Mouse (Mus musculus) adrenal gland, adult 2 months (tissue): ENCODE measurements around the gene Stard8. TPM values are rescaled to one million over a fixed set of nuclear protein-coding genes. Genes with fewer than 3 reads are reported as not detected.

Experiments used
- polyA plus RNA-seq: library from polyadenylated mRNA; depleted of rRNA; stranded (reverse); fragments of >200 nt; gene quantifications from 2 replicates; pipeline ENCODE4 v1.2.3, GENCODE M21; 2012; rRNA removed
- total RNA-seq, 2 experiments: library from RNA; stranded (reverse); gene quantifications; 2 replicates each; pipeline ENCODE4 v1.2.3; 2021

Stard8 gene
- total and polyA plus RNA-seq, 3 experiments: 35.7 to 74.1 (median 42.7) TPM

Other genes starting within 250 kb of the Stard8 start
- 10 to 100 TPM; 17.2 to 18.8 TPM for gene Ophn1, start 112.2 kb upstream of the Stard8 start, total RNA-seq
- 6.2 and 6.4 TPM in 2 replicates for gene Ophn1, start 112.2 kb upstream of the Stard8 start, polyA plus RNA-seq
- gene Yipf6, start 66.9 kb upstream of the Stard8 start, total RNA-seq: 10 to 100 TPM; 50.7 to 53.2 TPM
- 5.9 and 10.4 TPM in 2 replicates for gene Yipf6, start 66.9 kb upstream of the Stard8 start, polyA plus RNA-seq
- 10 to 100 TPM; 51.0 to 52.1 TPM for gene Efnb1, start 132.9 kb downstream of the Stard8 start, total RNA-seq
- gene Efnb1, start 132.9 kb downstream of the Stard8 start, polyA plus RNA-seq: 56.6 and 60.9 TPM in 2 replicates